Mouse (Mus musculus) thymus, postnatal 14 days (tissue): Measurements from ENCODE around the gene Ankrd55.

Source experiments
- DNase-seq: peaks from one replicate; pipeline ENCODE4 v3.0.0; 2021

Gene Ankrd55

GRCm38 (mm10) chr13:112288225-112289178 is at the start of gene Ankrd55:
Gene Ankrd55 (plus strand): TSS chr13:112288451.
- DNase-seq, result peak; percentile 65

- DNase-seq, result no peak
These were observed 49.0 kb upstream of the Ankrd55 start for GRCm38 (mm10) chr13:112239239-112239638.

GRCm38 (mm10) chr13:112241431-112241830 is 46.8 kb upstream of the Ankrd55 start:
- DNase-seq, result no peak

GRCm38 (mm10) chr13:112245131-112245530 is 43.1 kb upstream of the Ankrd55 start:
- DNase-seq, result no peak

GRCm38 (mm10) chr13:112251433-112251832 is 36.8 kb upstream of the Ankrd55 start:
- DNase-seq, result no peak

- DNase-seq, result no peak
These were observed 36.2 kb upstream of the Ankrd55 start for GRCm38 (mm10) chr13:112252012-112252411.

- DNase-seq, result no peak
These were observed 35.1 kb upstream of the Ankrd55 start for GRCm38 (mm10) chr13:112252991-112253620.

- no peak for DNase-seq
These were observed 34.1 kb upstream of the Ankrd55 start for GRCm38 (mm10) chr13:112254116-112254515.

GRCm38 (mm10) chr13:112255862-112256261 is 32.4 kb upstream of the Ankrd55 start:
- no peak for DNase-seq

GRCm38 (mm10) chr13:112258478-112258877 is 29.8 kb upstream of the Ankrd55 start:
- DNase-seq, result peak; percentile 53

GRCm38 (mm10) chr13:112259398-112259797 is 28.9 kb upstream of the Ankrd55 start:
- peak; percentile 78 for DNase-seq

GRCm38 (mm10) chr13:112264666-112265065 is 23.6 kb upstream of the Ankrd55 start:
- peak; percentile 32 for DNase-seq

- peak; percentile 66 for DNase-seq
These were observed 16.2 kb upstream of the Ankrd55 start for GRCm38 (mm10) chr13:112271901-112272537.

GRCm38 (mm10) chr13:112274636-112275035 is 13.6 kb upstream of the Ankrd55 start:
- no peak for DNase-seq

- DNase-seq, result no peak
These were observed 12.3 kb upstream of the Ankrd55 start for GRCm38 (mm10) chr13:112275951-112276350.

GRCm38 (mm10) chr13:112277544-112277943 is 10.7 kb upstream of the Ankrd55 start:
- no peak for DNase-seq

- no peak for DNase-seq
These were observed 10.0 kb upstream of the Ankrd55 start for GRCm38 (mm10) chr13:112278251-112278650.

GRCm38 (mm10) chr13:112287135-112287534 is 1.1 kb upstream of the Ankrd55 start:
- DNase-seq, result no peak

GRCm38 (mm10) chr13:112287571-112288224 is 553 bp upstream of the Ankrd55 start:
- peak; percentile 32 for DNase-seq

GRCm38 (mm10) chr13:112289338-112289737 is 1.1 kb downstream of the Ankrd55 start:
- DNase-seq, result no peak

- DNase-seq, result peak; percentile 18
These were observed 1.7 kb downstream of the Ankrd55 start for GRCm38 (mm10) chr13:112289981-112290380.

GRCm38 (mm10) chr13:112292489-112292888 is 4.2 kb downstream of the Ankrd55 start:
- DNase-seq, result peak; percentile 57

GRCm38 (mm10) chr13:112293092-112293491 is 4.8 kb downstream of the Ankrd55 start:
- no peak for DNase-seq
